Mouse (Mus musculus): ENCODE results near the gene Cd47.

- no peak for TF ChIP-seq POLR2A (IDR thresholded peaks at IDR 0.05; ENCODE audit: low read depth, low read length)
- TF ChIP-seq ETS1 (conservative IDR thresholded peaks at IDR 0.05; ENCODE audit: low read depth, low read length), result no peak
- TF ChIP-seq E2F4 (IDR thresholded peaks at IDR 0.05; ENCODE audit: insufficient replicate concordance, low read depth, low read length), result no peak
- no peak for TF ChIP-seq CTCF (conservative IDR thresholded peaks at IDR 0.05 in 1 of 2, IDR thresholded peaks at IDR 0.05 in 1 of 2; ENCODE audit: low read depth in 2 of 2, low read length in 2 of 2)
- TF ChIP-seq HCFC1 (IDR thresholded peaks at IDR 0.05; ENCODE audit: low read depth, low read length), result no peak
- no peak; the same call in 1 of the 2 replicates for TF ChIP-seq EP300 (IDR thresholded peaks at IDR 0.05; ENCODE audit: low read length)
- no peak for TF ChIP-seq ZNF384 (IDR thresholded peaks at IDR 0.05; ENCODE audit: low read depth, low read length)
- no peak for TF ChIP-seq USF2 (conservative IDR thresholded peaks at IDR 0.05; ENCODE audit: low read depth, low read length)
Observed at GRCm38 (mm10) chr16:49955952-49956351, 155.6 kb downstream of the Cd47 start.
